Mouse (Mus musculus) thymus, adult 2 months (tissue): Measurements from ENCODE around the gene Gne.

Experiments
- CTCF ChIP-seq: fragments of 200-500 bp; IDR thresholded peaks from 2 replicates; pipeline ENCODE4 v1.5.1; 2012; ENCODE audit warnings: mild to moderate bottlenecking, control low read depth, low read length, moderate library complexity, borderline replicate concordance; ENCODE audit not compliant: control insufficient read depth, poor library complexity, insufficient read depth; ENCODE audit errors: extremely low read depth
- POLR2A ChIP-seq: fragments of 200-500 bp; IDR thresholded peaks from 2 replicates; pipeline ENCODE4 v1.6.1; 2012; ENCODE audit warnings: mild to moderate bottlenecking, low read length, control low read depth, moderate library complexity; ENCODE audit not compliant: control insufficient read depth, poor library complexity, insufficient read depth; ENCODE audit errors: extremely low read depth

DNA sequence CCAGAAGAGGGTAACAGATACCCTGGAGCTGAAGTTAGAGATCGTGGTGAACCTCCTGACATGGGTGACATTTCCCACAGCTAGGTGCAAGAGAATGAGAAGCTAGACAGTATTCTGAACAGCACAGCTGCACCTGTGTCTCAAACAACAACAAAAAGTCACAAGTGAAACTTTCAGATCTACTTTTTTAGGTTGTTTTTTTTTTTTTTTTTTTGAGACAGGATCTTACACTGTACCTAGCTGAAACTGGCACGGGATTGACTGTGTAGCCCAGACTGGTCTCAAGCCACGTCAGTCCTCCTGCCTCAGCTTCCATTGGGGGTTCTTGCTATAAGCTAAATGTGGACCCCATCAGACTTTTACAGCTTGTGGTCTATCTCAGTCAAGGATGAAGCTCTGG is 10.2 kb downstream of the Gne start:
- TF ChIP-seq POLR2A: no peak
- TF ChIP-seq CTCF: no peak
